Mouse (Mus musculus) lung, postnatal 0 days (tissue): ENCODE results near the gene Cd3e. TPM values are rescaled to one million over a fixed set of nuclear protein-coding genes. Genes with fewer than 3 reads are reported as not detected.

Experiments used
- ATAC-seq: fragments of 200-750 bp; cut with Nextera tagmentation; 2 replicates; pipeline ENCODE4 v1.8.0; 2017; ENCODE audit warnings: moderate library complexity
- DNase-seq: peaks from one replicate; pipeline ENCODE4 v3.0.0-alpha.2; 2016; ENCODE audit warnings: low spot score
- H3K27ac ChIP-seq: fragments of 300-500 bp; sonication (generic); 2 replicates; pipeline ENCODE4 v1.5.1; 2014; ENCODE audit warnings: antibody characterized with exemption, mild to moderate bottlenecking, low read length, mixed read lengths
- H3K27me3 ChIP-seq: fragments of 300-500 bp; sonication (generic); replicated peaks from 2 replicates; pipeline ENCODE4 v1.6.1; 2014; ENCODE audit warnings: low read length, mixed read lengths; ENCODE audit not compliant: insufficient read depth
- H3K36me3 ChIP-seq: fragments of 300-500 bp; sonication (generic); 2 replicates; pipeline ENCODE4 v1.6.1; 2014; ENCODE audit warnings: low read length, mixed read lengths; ENCODE audit not compliant: insufficient read depth
- H3K4me1 ChIP-seq: fragments of 300-500 bp; sonication (generic); 2 replicates; pipeline ENCODE4 v1.6.1; 2014; ENCODE audit warnings: antibody characterized with exemption, low read depth, low read length, mixed read lengths; ENCODE audit not compliant: insufficient read depth
- H3K4me2 ChIP-seq: fragments of 300-500 bp; sonication (generic); replicated peaks from 2 replicates; pipeline ENCODE4 v1.6.1; 2014; ENCODE audit warnings: low read depth, mild to moderate bottlenecking, low read length, moderate library complexity, mixed read lengths
- H3K4me3 ChIP-seq: fragments of 300-500 bp; sonication (generic); 2 replicates; pipeline ENCODE4 v1.5.1; 2014; ENCODE audit warnings: low read depth, low read length
- H3K9ac ChIP-seq: fragments of 300-500 bp; sonication (generic); replicated peaks from 2 replicates; pipeline ENCODE4 v1.6.1; 2014; ENCODE audit warnings: low read depth, mild to moderate bottlenecking
- H3K9me3 ChIP-seq: fragments of 300-500 bp; sonication (generic); 2 replicates; pipeline ENCODE4 v1.6.1; 2016; ENCODE audit warnings: low read length, mixed read lengths
- CTCF ChIP-seq: IDR thresholded peaks from 2 replicates; pipeline ENCODE4 v1.5.1; 2016; ENCODE audit warnings: antibody characterized with exemption, mild to moderate bottlenecking
- EP300 ChIP-seq: IDR thresholded peaks from 2 replicates; pipeline ENCODE4 v1.6.1; 2016; ENCODE audit warnings: antibody characterized with exemption, mild to moderate bottlenecking, control low read depth
- WGBS: fragments of 180-500 bp; shearing (Covaris S2); extraction: QIAGEN DNeasy Blood & Tissue Kit; methylation state at CpG from one replicate; pipeline ENCODE4 v1.1.7; 2014; 5-methylcytosine and 5-hydroxymethylcytosine counted together
- polyA plus RNA-seq: library from polyadenylated mRNA; unstranded; fragments of >200 nt; fragmentation: Nextera tagmentation; extraction: Ambion mirVana; gene quantifications from 2 replicates; pipeline ENCODE4 v1.2.1, GENCODE M21; 2015

The Cd3e gene
- polyA plus RNA-seq, 1 experiment from 2014 or later, result 0.27 TPM

- Histone ChIP-seq H3K4me3 (no peak overlapping the region), H3K27ac (no peak overlapping the region), H3K9me3 (no peaks in the 10 kb centered on the region), H3K4me1 (no peaks in the 10 kb centered on the region), H3K27me3 (no peaks in the 10 kb centered on the region), H3K36me3 (no peaks in the 10 kb centered on the region), H3K4me2 (no peak overlapping the region), H3K9ac (no peak overlapping the region)
- ATAC-seq (no peak), DNase-seq (no peak)
- 48% methylated on average over 3 of the region's 3 CpGs for WGBS
- no peak for TF ChIP-seq EP300
- no peak for TF ChIP-seq CTCF
Measured at GRCm38 (mm10) chr9:45000249-45000648, 9.2 kb downstream of the Cd3e start.

- 65% methylated on average over 5 of the region's 5 CpGs for WGBS
- Histone ChIP-seq H3K27me3 (no peaks in the 10 kb centered on the region), H3K4me1 (no peaks in the 10 kb centered on the region), H3K27ac (no peak overlapping the region), H3K36me3 (no peaks in the 10 kb centered on the region), H3K9me3 (no peaks in the 10 kb centered on the region), H3K4me3 (no peak overlapping the region), H3K4me2 (no peak overlapping the region), H3K9ac (no peak overlapping the region)
- no peak for TF ChIP-seq CTCF
- no peak for TF ChIP-seq EP300
- ATAC-seq, result no peak
- DNase-seq, result no peak
Measured at GRCm38 (mm10) chr9:44999776-45000175, 9.7 kb downstream of the Cd3e start.

GRCm38 (mm10) chr9:44999171-44999570, 10.3 kb downstream of the Cd3e start:
- no peak overlapping the region for H3K9ac ChIP-seq
- WGBS, result 49% methylated on average over 6 of the region's 6 CpGs
- no peak overlapping the region for H3K4me3 ChIP-seq
- H3K36me3 ChIP-seq, result no peaks in the 10 kb centered on the region
- H3K27me3 ChIP-seq, result no peaks in the 10 kb centered on the region
- H3K4me1 ChIP-seq, result no peaks in the 10 kb centered on the region
- H3K4me2 ChIP-seq, result no peak overlapping the region
- no peak for TF ChIP-seq EP300
- H3K9me3 ChIP-seq, result no peaks in the 10 kb centered on the region
- H3K27ac ChIP-seq, result no peak overlapping the region
- no peak for DNase-seq
- no peak for ATAC-seq

GRCm38 (mm10) chr9:44998138-44998537, 11.3 kb downstream of the Cd3e start:
- ATAC-seq (no peak), DNase-seq (no peak)
- WGBS, result 70% methylated on average over 11 of the region's 11 CpGs
- H3K4me3 ChIP-seq, result no peak overlapping the region
- H3K36me3 ChIP-seq, result no peaks in the 10 kb centered on the region
- no peak overlapping the region for H3K9ac ChIP-seq
- no peaks in the 10 kb centered on the region for H3K27me3 ChIP-seq
- TF ChIP-seq EP300 (no peak), CTCF (no peak)
- no peak overlapping the region for H3K4me2 ChIP-seq
- no peaks in the 10 kb centered on the region for H3K9me3 ChIP-seq
- no peaks in the 10 kb centered on the region for H3K4me1 ChIP-seq
- no peak overlapping the region for H3K27ac ChIP-seq

- H3K36me3 ChIP-seq, result no peaks in the 10 kb centered on the region
- no peak for DNase-seq
- H3K4me3 ChIP-seq, result no peak overlapping the region
- H3K27me3 ChIP-seq, result no peaks in the 10 kb centered on the region
- H3K9ac ChIP-seq, result no peak overlapping the region
- no peak overlapping the region for H3K27ac ChIP-seq
- 94% methylated on average over 7 of the region's 7 CpGs for WGBS
- ATAC-seq, result no peak
- H3K4me1 ChIP-seq, result no peaks in the 10 kb centered on the region
- TF ChIP-seq CTCF, result no peak
- TF ChIP-seq EP300, result no peak
- no peaks in the 10 kb centered on the region for H3K9me3 ChIP-seq
- H3K4me2 ChIP-seq, result no peak overlapping the region
Measured at GRCm38 (mm10) chr9:44996590-44996989, 12.8 kb downstream of the Cd3e start.

- Histone ChIP-seq H3K4me2 (no peak overlapping the region), H3K27ac (no peak overlapping the region), H3K36me3 (no peaks in the 10 kb centered on the region), H3K4me3 (no peak overlapping the region), H3K9me3 (no peaks in the 10 kb centered on the region), H3K27me3 (no peaks in the 10 kb centered on the region), H3K9ac (no peak overlapping the region), H3K4me1 (no peaks in the 10 kb centered on the region)
- TF ChIP-seq CTCF, result no peak
- TF ChIP-seq EP300, result no peak
- DNase-seq (no peak), ATAC-seq (no peak)
- 61% methylated on average over 4 of the region's 4 CpGs for WGBS
Measured at GRCm38 (mm10) chr9:44994962-44995361, 14.5 kb downstream of the Cd3e start.

- 71% methylated on average over 2 of the region's 2 CpGs for WGBS
- DNase-seq, result no peak
Measured at GRCm38 (mm10) chr9:44993268-44993667, 16.2 kb downstream of the Cd3e start.

More at GRCm38 (mm10) chr9:44993268-44993667, 16.2 kb downstream of the Cd3e start:
- H3K9ac ChIP-seq, result no peak overlapping the region
- no peak overlapping the region for H3K4me3 ChIP-seq
- no peaks in the 10 kb centered on the region for H3K36me3 ChIP-seq
- H3K27me3 ChIP-seq, result no peaks in the 10 kb centered on the region
- H3K4me2 ChIP-seq, result no peak overlapping the region
- H3K27ac ChIP-seq, result no peak overlapping the region
- ATAC-seq, result no peak
- TF ChIP-seq EP300 (no peak), CTCF (no peak)
- no peaks in the 10 kb centered on the region for H3K4me1 ChIP-seq
- no peaks in the 10 kb centered on the region for H3K9me3 ChIP-seq
